Mouse (Mus musculus) adrenal gland, postnatal 36 days (tissue): Measurements from ENCODE around the gene Naa35. TPM values are rescaled to one million over a fixed set of nuclear protein-coding genes. Genes with fewer than 3 reads are reported as not detected.

Source experiments
- DNase-seq, 2 experiments: peaks; one replicate each; pipeline ENCODE4 v3.0.0; 2021; ENCODE audit warnings: mixed read lengths in 1 of 2
- total RNA-seq, 2 experiments: library from RNA; stranded (reverse); gene quantifications; 2 replicates each; pipeline ENCODE4 v1.2.3; 2021

Gene Naa35
- total RNA-seq, 2 experiments from 2014 or later = 69.9 to 72.4 TPM

GRCm38 (mm10) chr13:59639368-59640177 lies 54.5 kb downstream of the Naa35 start:
- DNase-seq = no peak

DNA sequence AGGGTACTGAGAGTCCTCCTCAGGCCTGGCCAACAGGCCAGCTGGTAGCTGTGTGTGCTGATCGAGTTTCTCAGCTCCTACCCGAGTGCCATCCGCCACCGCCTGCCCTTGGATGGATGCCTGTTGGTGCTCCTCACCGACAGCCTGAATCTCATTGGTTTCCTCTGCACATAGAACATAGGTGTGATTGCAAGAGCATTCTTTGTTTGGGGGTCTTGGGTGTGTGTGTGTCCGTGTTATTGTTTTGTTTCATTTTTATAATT lies 55.0 kb downstream of the Naa35 start:
- DNase-seq = no peak

GRCm38 (mm10) chr13:59642818-59643217 lies 57.8 kb downstream of the Naa35 start:
- DNase-seq = no peak

GRCm38 (mm10) chr13:59645491-59645890 lies 60.4 kb downstream of the Naa35 start:
- no peak for DNase-seq

- no peak for DNase-seq
Measured at GRCm38 (mm10) chr13:59646674-59647244, 61.7 kb downstream of the Naa35 start.

- DNase-seq = no peak
Measured at GRCm38 (mm10) chr13:59647484-59647883, 62.4 kb downstream of the Naa35 start.

- no peak for DNase-seq
Measured at GRCm38 (mm10) chr13:59648598-59648997, 63.5 kb downstream of the Naa35 start.

GRCm38 (mm10) chr13:59649781-59650180 lies 64.7 kb downstream of the Naa35 start:
- no peak for DNase-seq

DNA sequence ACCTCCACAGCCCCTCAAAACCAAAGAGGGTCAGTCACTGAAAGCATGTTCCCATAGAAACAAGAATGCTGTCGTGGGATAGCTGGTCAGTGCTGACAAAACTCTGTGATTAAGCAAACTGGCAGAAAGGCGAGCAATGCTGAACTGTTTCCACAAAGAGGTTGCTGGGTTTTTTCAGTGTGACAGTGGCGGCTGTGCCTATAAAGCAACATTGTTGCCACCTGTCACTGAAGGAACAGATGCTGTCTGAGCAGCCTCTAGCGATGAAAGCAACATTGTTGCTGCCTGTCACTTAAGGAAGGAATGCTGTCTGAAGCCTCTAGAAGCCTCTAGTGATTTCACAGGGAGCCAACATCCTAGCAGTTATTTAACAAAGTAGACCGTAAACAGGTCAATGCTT lies 67.6 kb downstream of the Naa35 start:
- DNase-seq = no peak

DNA sequence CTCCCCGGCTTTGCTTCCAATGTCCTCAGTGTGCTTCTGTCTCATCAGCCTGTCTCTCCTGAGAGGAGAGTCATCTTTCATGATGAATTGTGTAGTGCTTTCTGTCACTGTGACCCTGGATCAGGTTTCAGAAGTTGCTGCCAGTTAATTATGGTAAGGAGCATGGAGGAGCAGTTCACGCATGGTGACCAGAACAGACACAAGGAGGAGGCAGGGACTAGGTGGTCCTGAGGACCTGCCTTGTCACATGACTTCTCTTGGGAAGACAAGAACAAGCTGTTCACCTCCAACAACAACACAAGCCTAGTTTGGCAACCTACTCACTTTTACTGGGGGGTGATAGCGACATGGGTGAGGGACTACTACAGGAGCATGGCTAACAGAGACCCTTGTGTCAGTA lies 68.1 kb downstream of the Naa35 start:
- DNase-seq = no peak

DNA sequence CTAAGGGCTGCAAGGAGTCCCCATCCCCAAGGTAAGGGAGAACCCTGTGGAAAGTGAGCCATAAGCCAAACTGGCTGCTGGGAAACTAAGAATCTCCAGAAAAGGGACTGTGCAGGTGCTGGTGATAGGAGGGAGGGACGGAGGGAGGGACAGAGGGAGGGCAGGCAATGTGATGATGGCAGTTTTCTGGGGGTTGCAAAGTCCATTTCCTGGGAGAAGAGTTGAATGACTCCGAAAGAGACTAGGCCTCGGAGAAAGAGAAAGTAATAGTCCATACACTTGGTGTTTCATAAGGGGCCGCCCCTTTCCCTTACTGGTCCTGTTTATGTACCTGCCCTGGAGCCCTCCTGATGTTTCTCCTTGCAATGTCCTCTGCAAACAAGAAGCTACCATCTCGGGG lies 69.4 kb downstream of the Naa35 start:
- DNase-seq = no peak

DNA sequence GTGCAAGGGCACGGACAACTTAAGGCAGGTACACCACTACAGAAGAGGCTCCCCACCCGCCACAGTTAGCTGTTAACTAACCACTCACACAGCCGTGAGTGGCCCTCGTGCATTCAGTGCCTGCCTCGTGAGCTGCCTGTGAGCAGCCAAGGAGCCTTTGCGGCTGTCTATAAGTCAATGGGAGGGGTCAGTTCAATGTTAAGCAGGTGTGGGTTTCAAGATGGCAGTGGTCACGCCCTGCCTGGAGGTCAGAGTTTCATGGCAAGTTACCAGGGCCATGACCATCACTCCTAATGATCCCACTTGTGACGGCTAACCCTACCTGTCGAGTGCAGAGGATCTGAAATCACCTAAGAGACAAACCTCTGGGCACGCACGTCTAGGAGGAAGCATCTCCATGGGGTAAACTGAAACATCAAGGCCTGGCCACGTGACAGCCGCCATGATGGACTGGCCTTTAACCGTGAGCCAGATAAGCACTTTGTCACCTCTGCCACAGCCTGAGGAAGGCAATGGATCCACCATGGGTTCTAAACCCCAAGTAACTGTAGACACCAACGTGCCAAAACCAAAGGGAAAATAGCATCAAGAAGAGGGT lies 70.8 kb downstream of the Naa35 start:
- DNase-seq = no peak

DNA sequence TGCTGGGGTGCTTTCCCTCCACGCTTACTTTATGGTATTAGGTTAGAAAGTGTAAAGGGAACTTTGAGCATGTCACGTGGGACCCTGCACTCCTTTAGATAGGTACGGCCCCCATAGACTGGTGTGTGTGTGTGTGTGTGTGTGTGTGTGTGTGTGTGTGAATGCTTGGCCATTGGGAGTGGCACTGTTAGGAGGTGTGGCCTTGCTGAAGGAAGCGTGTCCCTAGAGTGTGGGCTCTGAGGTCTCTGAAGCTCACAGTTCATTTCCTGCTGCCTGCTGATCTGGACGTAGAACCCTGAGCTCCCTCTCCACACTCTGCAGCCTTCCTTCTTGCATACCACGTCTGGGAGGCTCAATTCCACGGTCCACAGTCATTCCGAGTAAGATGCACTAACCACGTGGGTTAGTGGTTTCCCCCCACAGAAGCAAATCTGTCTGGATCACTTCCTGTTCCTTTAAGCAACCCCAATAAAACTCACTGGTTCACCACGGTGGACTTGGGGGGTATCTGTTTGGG lies 71.3 kb downstream of the Naa35 start:
- no peak for DNase-seq

DNA sequence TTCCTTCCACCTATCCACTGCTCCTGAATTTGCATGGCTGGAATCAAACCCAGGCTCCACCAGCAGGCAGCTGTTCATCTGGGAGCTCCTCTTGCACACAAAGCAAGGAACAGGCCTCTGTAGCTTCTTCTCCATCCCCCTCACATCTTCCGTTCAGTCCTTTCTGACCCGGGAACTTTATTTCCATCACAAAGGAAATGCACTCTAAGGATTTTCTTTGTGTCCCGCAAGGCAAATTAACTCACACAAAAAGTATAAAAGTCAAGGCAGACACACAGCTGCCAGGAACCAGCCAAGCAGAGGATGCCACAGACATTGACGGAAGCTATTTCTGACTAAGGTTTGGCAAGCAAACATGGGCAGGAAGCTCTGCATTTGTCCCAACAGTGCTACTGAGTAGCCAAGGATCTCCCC lies 71.9 kb downstream of the Naa35 start:
- DNase-seq = peak in 1 of 2 experiments; percentile 14

GRCm38 (mm10) chr13:59657781-59658180 lies 72.7 kb downstream of the Naa35 start:
- DNase-seq = no peak

GRCm38 (mm10) chr13:59660371-59660770 lies 75.3 kb downstream of the Naa35 start:
- no peak for DNase-seq

- no peak for DNase-seq
Measured at GRCm38 (mm10) chr13:59661387-59661786, 76.3 kb downstream of the Naa35 start.

GRCm38 (mm10) chr13:59661966-59662365 lies 76.9 kb downstream of the Naa35 start:
- DNase-seq = no peak

GRCm38 (mm10) chr13:59663939-59664712 lies 79.1 kb downstream of the Naa35 start:
- no peak for DNase-seq

GRCm38 (mm10) chr13:59667763-59668162 lies 82.7 kb downstream of the Naa35 start:
- DNase-seq = no peak

- DNase-seq = peak in 1 of 2 experiments; percentile 22
Measured at GRCm38 (mm10) chr13:59668501-59669093, 83.5 kb downstream of the Naa35 start.

- DNase-seq = no peak
Measured at GRCm38 (mm10) chr13:59669946-59670345, 84.9 kb downstream of the Naa35 start.
